Mouse (Mus musculus) ES-E14 (cell line): ENCODE data around the gene Psmb8.

Experiments used
- CHD2 ChIP-seq: IDR thresholded peaks from 2 replicates; pipeline ENCODE4 v1.6.1; 2014; ENCODE audit warnings: mild to moderate bottlenecking, low read depth, low read length, inconsistent platforms
- MAFK ChIP-seq: IDR thresholded peaks from 2 replicates; pipeline ENCODE4 v1.6.1; 2014; ENCODE audit warnings: mild to moderate bottlenecking, low read depth, low read length, inconsistent platforms; ENCODE audit not compliant: insufficient read depth
- ZC3H11A ChIP-seq: IDR thresholded peaks from 2 replicates; pipeline ENCODE4 v1.6.1; 2012; ENCODE audit warnings: low read depth, mild to moderate bottlenecking, inconsistent platforms, low read length, borderline replicate concordance

- TF ChIP-seq ZC3H11A (no peak), MAFK (no peak), CHD2 (no peak)
Observed at GRCm38 (mm10) chr17:34217216-34217928, 19.9 kb downstream of the Psmb8 start.
